Mouse (Mus musculus): ENCODE measurements at regions not wholly inside any gene's neighbourhood (a gene's known extent, or its start where the extent isn't known, plus 50 kb on each side); places are given as distances from the start of the nearest gene placed in this dataset.
A peak's percentile ranks its signal among the peaks of the same experiment; 100 is the strongest.

- no peak for ATAC-seq (replicated peaks; ENCODE audit: low FRiP score, poor library complexity, severe bottlenecking)
Observed at GRCm38 (mm10) chr1:179906115-179906514, 54.2 kb upstream of the Cdc42bpa start.

DNA sequence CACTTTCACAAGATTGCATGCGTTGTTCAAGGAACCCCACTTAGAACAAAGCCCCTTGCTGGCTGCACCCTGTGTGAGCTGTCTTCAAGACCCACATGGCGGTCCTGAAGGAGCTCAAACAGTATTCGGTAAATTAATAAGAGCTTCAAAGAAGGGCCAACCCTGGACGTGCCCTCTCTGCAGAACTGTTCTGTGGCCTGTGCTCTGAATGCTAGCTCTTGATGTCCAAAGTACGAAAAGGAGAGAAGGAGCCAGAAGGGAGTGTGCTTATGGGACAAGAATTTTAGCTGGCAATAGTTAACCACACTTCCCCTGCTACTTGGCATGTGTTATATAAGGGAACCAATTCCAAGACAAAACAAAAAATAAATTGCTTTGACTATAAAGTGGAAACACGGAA is 67.6 kb upstream of the Cdc42bpa start:
- ATAC-seq (replicated peaks; ENCODE audit: low FRiP score, poor library complexity, severe bottlenecking): no peak

- ATAC-seq (replicated peaks; ENCODE audit: low FRiP score, poor library complexity, severe bottlenecking): no peak
Observed at GRCm38 (mm10) chr1:179887921-179888320, 72.4 kb upstream of the Cdc42bpa start.

DNA sequence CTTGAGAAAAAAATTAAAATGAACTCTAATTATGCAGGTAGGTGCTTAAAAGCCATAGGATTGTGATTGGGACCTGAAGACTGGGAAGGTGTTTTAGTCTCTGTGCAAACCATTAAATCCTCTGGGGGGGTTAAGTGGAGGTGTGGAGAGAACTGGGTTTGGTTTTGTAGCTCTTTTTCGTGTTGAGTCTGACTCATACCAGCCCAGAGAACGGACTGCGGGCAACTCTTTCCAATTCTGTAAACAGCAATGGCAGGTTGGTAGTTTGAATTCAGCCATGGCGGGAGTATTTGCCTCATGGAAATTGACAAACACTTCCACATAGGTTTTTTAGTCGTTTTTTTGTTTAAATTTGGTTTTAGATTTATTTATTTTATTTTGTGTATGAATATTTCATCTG is 77.7 kb upstream of the Ahctf1 start:
- no peak for ATAC-seq (replicated peaks; ENCODE audit: low FRiP score, poor library complexity, severe bottlenecking)

- ATAC-seq (replicated peaks; ENCODE audit: low FRiP score, poor library complexity, severe bottlenecking): no peak
Observed at GRCm38 (mm10) chr1:179877893-179878292, 74.4 kb upstream of the Ahctf1 start.

GRCm38 (mm10) chr1:179873772-179874555 is 70.5 kb upstream of the Ahctf1 start:
- ATAC-seq (replicated peaks; ENCODE audit: low FRiP score, poor library complexity, severe bottlenecking): no peak

- no peak for ATAC-seq (replicated peaks; ENCODE audit: low FRiP score, poor library complexity, severe bottlenecking)
Observed at GRCm38 (mm10) chr1:179871961-179872360, 68.5 kb upstream of the Ahctf1 start.

DNA sequence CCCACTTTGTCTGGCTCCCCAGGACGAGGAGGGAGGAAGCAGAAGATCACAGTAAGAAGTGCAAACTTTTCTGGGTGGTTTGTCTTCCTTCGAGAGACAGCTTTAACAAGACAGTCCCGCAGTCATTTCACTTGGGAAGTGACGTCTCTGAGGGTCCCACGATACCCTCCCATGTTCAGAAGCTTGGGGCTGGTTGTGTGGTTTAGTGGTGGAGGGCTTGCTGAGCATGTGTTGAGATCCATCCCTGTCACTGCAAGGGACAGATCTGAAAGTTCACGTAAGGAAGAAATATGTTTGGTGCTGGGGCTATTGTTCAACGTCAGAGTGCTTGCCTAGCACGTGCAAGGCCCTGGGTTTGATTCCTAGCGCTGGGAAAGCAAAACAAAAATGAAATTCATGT is 65.2 kb upstream of the Ahctf1 start:
- no peak for ATAC-seq (replicated peaks; ENCODE audit: low FRiP score, poor library complexity, severe bottlenecking)

DNA sequence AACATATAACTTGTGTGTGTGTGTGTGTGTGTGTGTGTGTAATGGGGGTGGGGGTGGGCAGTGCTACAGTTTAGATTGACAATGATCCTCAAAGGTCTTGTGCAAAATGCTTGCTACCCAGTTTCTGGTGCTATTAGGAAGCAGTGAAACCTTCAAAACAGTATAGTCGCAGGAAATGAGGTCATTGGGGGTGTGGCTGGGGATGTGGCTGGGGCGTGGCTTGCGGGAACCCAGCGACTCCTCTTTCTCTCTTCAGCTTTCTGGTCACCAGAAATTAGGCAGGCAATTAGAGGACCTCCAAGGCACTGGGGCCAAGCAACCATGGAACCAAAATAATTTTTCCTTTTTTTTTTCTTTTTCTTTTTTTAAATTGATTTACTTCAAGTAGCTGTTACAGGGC is 64.0 kb upstream of the Ahctf1 start:
- ATAC-seq (replicated peaks; ENCODE audit: low FRiP score, poor library complexity, severe bottlenecking): no peak

DNA sequence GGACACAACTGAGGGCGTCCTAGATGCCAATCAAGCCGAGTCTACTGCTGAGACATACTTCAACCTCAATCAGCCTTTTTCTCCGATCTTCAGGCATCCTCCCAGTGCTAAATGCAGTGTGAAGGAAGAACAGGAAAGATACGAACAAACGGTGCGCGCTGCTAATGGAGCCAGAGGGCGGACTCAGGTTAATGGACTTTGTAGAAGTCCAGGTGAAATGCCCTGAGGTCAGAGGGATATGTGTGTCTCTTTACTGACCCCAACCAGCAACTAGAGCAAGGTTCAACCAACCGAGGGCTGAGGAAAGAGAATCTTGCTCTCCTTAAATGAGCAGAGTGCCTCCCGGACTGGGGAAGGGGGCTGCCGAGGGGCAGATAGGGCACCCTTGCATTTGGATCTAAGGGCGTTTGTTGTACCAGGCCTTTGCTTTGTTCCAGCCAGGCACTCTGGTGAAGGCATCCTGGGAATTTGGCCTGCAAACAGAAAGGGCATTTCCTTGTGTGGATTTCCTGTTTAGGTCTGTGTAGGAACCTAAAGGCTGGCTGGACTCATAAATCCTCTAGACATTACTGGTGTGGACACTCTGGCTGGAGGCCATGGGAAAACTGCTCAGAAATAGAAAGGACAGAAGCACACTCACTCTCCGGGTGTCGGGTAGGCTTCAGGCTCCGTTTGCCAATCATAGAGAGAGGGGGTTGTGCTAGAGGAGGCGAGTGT is 62.7 kb upstream of the Ahctf1 start:
- no peak for ATAC-seq (replicated peaks; ENCODE audit: low FRiP score, poor library complexity, severe bottlenecking)

- ATAC-seq (replicated peaks; ENCODE audit: low FRiP score, poor library complexity, severe bottlenecking): no peak
Observed at GRCm38 (mm10) chr1:179865561-179865960, 62.1 kb upstream of the Ahctf1 start.

DNA sequence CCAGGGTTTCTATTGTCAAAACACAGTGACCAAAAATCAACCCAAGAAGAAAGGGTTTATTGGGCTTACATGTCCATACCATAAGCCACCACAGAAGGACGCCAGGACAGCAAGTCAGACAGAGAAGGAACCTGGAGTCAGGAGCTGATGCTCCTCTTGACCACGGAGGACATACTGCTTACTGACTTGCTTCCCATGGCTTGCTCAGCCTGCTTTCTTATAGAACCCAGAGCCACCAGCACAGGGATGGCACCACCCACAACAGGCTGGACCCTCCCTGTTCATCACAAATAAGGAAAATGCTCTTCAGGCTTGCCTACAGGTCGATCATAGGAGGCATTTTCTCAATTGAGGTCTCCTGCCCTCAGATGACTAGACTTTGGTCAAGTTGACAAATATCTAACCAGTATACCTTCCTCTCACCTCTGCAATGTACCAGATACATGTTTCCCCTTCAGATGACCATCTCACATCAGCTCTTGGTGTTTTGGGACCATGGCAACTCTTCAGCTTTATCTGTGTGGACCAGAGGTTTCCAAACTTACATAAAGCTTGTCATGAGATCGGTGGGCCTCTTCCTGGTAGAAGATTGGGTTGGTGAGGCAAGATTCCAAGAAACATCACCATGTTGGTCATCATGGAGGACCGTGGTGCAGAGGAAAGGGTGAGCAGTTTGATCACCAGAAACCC is 61.2 kb upstream of the Ahctf1 start:
- ATAC-seq (replicated peaks; ENCODE audit: low FRiP score, poor library complexity, severe bottlenecking): no peak

- ATAC-seq (replicated peaks; ENCODE audit: low FRiP score, poor library complexity, severe bottlenecking): no peak
Observed at GRCm38 (mm10) chr1:179863420-179863819, 59.9 kb upstream of the Ahctf1 start.

GRCm38 (mm10) chr1:179862941-179863340 is 59.5 kb upstream of the Ahctf1 start:
- ATAC-seq (replicated peaks; ENCODE audit: low FRiP score, poor library complexity, severe bottlenecking): no peak

GRCm38 (mm10) chr1:179861776-179862175 is 58.3 kb upstream of the Ahctf1 start:
- ATAC-seq (replicated peaks; ENCODE audit: low FRiP score, poor library complexity, severe bottlenecking): no peak

- ATAC-seq (replicated peaks; ENCODE audit: low FRiP score, poor library complexity, severe bottlenecking): no peak
Observed at GRCm38 (mm10) chr1:179859552-179859902, 56.0 kb upstream of the Ahctf1 start.

DNA sequence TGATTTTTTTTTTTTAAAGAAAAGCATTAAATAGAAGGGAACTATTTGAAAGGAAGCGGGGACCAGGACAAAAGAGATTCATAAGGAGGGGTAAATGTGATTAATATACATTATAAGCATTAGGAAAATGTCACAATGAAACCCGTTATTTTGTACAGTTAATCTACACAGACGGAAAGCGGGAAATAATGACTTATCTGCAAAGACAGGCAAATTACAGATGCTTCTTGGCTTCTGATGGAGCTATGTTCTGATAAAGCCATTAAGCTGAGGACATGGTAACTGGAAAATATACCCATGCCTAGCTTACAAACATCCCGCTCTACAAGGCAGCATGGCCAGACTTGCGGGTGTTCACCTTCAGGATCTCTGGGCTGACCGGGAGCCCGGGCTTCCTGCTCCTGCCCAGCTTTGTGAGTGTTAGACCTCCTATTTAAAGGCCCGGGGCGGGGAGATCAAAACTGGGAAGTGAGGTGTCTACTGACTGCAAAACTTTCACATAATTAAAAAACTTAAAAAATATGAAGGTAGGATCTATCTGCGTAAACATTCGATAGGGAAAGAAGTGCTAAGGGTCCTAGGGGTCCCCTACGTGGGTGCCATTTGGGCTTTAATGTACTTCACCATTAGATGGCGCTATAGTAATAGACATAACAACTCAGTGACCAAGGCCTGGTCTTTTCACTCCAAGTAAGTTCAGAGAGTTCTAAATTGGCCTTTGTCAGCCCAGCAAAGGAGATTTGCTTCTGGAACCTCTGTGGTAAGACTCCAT is 55.5 kb upstream of the Ahctf1 start:
- peak; percentile 71 for ATAC-seq (replicated peaks; ENCODE audit: low FRiP score, poor library complexity, severe bottlenecking)

DNA sequence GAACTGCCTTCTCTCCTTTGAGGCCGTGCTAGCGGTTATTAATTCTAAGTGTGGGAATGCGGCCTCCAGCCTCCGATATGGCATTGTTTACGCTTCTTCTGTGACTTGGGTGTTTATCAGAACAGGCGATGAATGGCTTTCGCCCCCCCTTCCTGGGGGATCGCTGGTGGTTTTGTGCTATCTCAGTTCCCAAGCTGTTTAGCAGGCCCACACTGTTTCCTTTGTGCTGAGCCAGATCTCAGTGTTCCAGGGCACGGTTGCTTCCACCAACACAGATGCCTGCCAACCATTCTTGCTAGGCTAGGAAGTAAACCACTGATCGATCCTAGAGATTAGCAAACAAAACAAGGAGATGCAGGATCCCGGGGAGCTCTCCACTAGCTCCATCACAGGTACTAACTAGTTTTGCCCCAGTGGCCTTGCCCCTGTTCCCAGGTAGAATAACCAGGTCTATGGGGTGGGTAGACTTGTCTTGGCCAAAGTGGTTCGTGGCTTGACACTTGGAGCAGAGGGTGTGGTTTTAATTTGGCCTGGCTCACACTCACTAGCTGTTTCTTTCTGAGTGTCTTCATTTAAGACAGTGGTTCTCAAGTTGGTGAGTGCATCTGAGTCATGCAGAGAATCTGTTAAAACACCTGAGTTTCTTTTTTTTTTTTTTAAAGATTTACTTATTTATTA is 50.9 kb upstream of the Ahctf1 start:
- peak; percentile 49 for ATAC-seq (replicated peaks; ENCODE audit: low FRiP score, poor library complexity, severe bottlenecking)

All from erythroid progenitor cell, adult 5-6 weeks (primary cell).